Mouse (Mus musculus) kidney, embryonic 16.5 days (tissue): ENCODE data around the gene Atp1b1. TPM values are rescaled to one million over a fixed set of nuclear protein-coding genes. Genes with fewer than 3 reads are reported as not detected.

Experiments
- polyA plus RNA-seq: library from polyadenylated mRNA; unstranded; fragments of >200 nt; fragmentation: Nextera tagmentation; extraction: Ambion mirVana; gene quantifications from 2 replicates; pipeline ENCODE4 v1.2.1, GENCODE M21; 2015

Gene Atp1b1
- polyA plus RNA-seq, 1 experiment from 2014 or later = 240 TPM

Other genes starting within 250 kb of the Atp1b1 start
- gene Slc19a2, start 209.3 kb downstream of the Atp1b1 start, polyA plus RNA-seq = 11.3 and 12.1 TPM in 2 replicates
- gene Ccdc181, start 182.8 kb downstream of the Atp1b1 start, polyA plus RNA-seq = 13.9 and 14.3 TPM in 2 replicates
- gene Nme7, start 154.2 kb downstream of the Atp1b1 start, polyA plus RNA-seq = 56.6 and 64.3 TPM in 2 replicates
- gene Blzf1, start 150.9 kb downstream of the Atp1b1 start, polyA plus RNA-seq = 31.0 and 31.8 TPM in 2 replicates